Mouse (Mus musculus) ES-E14 (cell line): Measurements from ENCODE around the gene Lrp11.
"Not testable (repeated sequence)": the region's sequence is repeated elsewhere in the genome, so short reads cannot be mapped to it uniquely, and the experiment has no call there.

ENCODE experiments used
- HCFC1 ChIP-seq: IDR thresholded peaks from 2 replicates; pipeline ENCODE4 v1.6.1; 2012; ENCODE audit warnings: low read length, inconsistent platforms, borderline replicate concordance; ENCODE audit not compliant: insufficient read depth
- ZC3H11A ChIP-seq: IDR thresholded peaks from 2 replicates; pipeline ENCODE4 v1.6.1; 2012; ENCODE audit warnings: low read depth, mild to moderate bottlenecking, inconsistent platforms, low read length, borderline replicate concordance

DNA sequence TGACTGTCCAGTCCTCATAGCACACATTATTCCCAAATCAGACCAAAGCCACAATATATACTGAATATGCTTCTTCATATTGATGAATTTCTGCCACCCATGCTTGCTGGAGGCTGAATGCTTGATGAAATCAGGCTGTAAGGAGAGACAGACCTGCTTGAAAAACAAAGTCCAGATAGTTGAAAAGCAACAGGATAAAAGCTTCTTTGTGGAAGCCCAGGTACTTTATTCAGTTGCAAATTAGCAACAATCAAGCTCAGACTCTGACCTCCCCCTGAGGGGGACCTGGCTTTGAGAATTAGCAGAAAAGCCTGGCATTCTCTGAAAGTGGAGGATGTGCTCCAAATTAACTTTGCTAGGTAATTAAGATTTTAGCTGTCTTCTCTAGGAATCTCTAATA lies 22.6 kb downstream of the Lrp11 start:
- TF ChIP-seq HCFC1, ZC3H11A: not testable (repeated sequence)
